Mouse (Mus musculus) gonadal fat pad, adult 2 months (tissue): ENCODE measurements around the gene Gpr137c. TPM values are rescaled to one million over a fixed set of nuclear protein-coding genes. Genes with fewer than 3 reads are reported as not detected.

Experiments
- DNase-seq: peaks from one replicate; pipeline ENCODE4 v3.0.0-alpha.2; 2012; ENCODE audit warnings: low read depth
- polyA plus RNA-seq: library from polyadenylated mRNA; depleted of rRNA; stranded (reverse); fragments of >200 nt; gene quantifications from 2 replicates; pipeline ENCODE4 v1.2.3, GENCODE M21; 2012

The Gpr137c gene
- polyA plus RNA-seq, 1 experiment: 14.4 TPM

DNA sequence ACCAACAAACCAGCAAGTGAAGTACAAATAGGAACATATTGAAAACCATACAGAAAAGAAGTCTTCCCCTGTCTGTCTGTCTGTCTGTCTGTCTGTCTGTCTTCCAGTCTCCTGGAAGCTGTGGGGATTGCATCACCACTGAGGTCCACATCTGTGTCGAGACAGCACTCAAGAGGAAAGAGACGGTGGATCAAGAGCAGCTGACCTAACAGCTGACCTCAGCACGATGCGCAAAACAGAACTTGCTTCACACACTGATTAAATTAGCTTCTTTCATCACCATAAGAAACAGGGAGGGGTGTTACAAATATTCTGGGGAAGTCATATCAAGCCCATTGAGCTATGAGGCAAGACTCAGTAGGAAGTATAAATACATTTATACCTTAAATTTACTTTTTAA lies 72.1 kb downstream of the Gpr137c start:
- no peak for DNase-seq

DNA sequence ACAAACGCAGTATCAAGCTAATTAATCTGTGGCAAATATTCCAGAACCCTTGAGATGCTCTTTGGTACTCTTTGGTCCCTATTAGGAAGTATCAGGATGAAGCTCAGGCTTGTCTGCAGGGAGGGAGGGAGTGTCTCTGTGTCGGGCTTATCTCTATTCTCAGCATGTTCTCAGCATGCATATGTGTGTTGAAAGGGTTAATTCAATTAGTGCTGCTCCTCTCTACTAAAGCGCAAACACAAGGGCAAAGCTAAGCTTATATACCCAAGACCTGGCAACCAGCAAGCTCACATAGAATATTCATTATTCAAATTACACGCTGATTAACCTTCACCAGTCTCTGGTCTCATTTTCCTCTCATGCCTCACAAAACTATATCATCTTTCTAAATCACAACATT lies 84.4 kb downstream of the Gpr137c start:
- no peak for DNase-seq

- no peak for DNase-seq
Measured at GRCm38 (mm10) chr14:45304389-45304788, 84.9 kb downstream of the Gpr137c start.

DNA sequence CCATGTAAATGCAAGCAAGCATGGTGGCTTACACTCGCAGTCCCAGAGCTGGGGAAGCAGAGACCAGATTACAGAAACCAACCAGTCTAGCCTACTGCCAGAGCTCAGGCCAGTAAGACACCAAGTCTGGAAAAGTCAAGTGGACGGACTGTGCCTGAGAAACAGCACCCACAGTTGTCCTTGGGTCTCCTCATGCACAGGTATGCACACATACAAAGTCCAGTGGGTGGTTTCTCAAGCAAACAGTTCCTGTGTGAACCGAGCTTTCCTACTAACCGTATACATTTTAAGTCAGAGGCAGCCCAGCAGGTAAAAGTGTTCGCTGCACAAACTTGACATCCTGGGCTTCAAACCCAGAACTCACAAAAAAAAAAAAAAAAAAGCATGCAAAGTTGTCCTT lies 86.3 kb downstream of the Gpr137c start:
- DNase-seq: no peak

GRCm38 (mm10) chr14:45307630-45308328 lies 88.3 kb downstream of the Gpr137c start:
- no peak for DNase-seq

DNA sequence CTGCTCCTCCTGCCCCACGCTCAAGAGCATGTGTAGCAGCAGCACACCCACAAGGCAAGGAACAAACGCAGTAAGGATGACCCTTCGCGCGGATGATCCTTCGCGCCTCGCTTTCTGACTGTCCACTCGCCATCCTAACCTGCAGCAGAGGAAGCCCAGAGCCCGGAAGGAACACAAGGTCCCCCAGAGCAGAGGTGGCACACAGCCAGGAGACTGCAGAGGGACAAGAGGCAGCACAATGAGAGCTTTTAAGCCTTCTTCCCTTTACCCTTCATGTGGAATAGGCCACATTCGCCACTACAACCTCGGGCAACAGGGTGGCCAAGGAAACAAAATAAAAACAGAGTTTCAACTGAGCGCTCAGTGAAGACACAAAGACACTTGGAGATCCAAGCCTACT lies 90.1 kb downstream of the Gpr137c start:
- no peak for DNase-seq

- no peak for DNase-seq
Measured at GRCm38 (mm10) chr14:45310101-45310500, 90.6 kb downstream of the Gpr137c start.

- DNase-seq: no peak
Measured at GRCm38 (mm10) chr14:45316927-45317326, 97.4 kb downstream of the Gpr137c start.

DNA sequence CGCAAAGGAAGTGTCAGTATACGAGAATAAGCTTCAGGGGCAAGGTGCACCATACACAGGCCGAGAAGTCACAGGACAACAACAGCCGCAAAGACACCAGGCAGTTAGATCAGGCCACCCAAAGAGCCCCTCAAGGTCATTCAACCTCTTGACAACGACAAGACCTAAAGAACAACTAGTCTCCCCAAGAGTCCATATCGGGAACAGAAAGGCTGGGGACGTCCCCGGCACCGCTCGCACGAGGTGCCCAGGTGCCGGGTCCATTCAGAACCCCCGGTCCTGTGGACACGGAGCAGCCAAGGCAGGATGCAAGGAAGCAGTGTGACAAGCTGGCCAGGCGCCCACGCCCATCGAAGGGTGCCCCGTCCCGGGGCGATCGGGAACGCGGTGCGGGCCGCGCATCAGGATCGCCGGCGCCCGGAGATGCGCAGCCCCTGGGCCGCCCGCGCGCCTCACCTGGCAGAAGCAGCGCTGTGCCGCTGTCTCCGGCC lies 98.4 kb downstream of the Gpr137c start:
- no peak for DNase-seq

DNA sequence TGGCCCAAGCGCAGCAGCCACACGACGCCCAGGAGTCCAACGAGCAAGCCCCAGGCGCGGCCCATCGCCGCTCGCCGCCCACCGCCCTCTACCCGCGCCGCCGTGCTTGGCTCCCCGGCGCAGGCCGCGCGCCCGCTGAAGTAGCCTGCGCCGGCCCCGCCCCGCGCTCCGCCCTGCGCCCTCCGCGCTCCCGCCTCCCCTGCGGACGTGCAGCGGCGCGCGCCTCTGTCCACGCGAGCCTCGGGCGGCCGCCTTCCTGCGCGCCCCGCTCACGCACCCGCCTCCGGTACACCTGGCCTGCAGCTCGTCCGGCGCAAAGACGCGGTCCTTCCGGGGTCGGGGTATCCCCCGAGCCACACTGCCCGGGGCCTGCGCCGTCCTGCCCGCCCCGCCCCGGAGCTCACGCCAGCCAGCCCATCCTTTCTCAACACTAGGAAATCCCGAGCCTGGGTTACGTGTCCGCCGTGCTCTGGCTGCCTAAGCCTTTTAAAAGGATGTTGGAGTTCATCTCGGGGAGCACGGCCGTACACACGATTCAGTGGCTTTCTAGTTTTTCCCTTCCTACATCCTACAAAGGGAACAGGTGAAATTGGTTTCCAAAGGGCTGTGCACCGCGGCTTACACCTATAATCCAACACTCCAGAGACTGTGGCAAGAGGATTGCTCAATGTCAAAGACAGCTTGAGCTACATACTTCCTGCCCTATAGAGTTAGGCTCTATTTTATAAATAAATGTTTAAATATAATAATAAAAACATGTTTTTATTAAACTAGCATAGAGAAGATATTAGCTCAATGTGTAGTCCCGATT lies 99.1 kb downstream of the Gpr137c start, which contains the start of gene Ero1l:
Gene Ero1l, minus strand, starts transcription at position 346 of the 811 bp plus-strand sequence.
- no peak for DNase-seq

GRCm38 (mm10) chr14:45319237-45319610 lies 99.7 kb downstream of the Gpr137c start:
- DNase-seq: no peak

DNA sequence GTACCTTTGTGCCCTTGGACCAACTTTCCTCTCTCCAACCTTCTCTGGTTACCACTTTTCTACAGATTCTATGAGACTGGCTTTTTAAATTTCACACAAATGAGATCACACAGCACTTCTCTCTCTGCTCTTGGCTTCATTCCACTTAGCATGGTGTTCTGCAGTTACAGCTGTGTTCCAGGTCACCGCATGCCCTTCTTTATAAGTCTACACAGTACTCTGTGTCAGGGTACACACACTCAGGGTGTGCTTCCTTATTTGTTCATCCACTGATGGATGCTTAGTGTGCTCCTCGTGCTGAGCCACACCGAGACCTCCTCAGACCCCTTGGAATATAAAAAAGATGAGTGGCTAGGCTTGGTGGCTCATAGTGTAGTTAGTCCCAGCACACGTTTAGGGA lies 100.6 kb downstream of the Gpr137c start:
- DNase-seq: no peak

DNA sequence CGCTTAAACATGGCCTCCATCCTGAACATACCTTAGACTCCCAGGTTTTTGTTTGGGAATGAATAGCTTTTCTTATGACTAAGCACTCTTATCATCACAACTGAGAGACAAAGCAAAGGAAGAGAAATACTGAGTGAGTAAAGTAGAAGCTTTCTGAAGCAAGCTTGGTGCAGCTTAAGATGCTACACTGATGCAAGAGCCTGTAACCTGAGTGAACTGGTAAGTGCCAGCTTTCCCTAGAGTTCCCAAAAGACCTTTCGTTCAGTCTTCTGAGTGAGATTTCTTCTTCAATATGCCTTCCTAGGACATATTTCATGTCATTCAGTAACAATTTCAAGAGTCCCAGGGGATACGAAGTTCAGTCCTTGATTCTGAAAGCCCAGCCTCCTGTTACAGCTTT lies 101.5 kb downstream of the Gpr137c start:
- DNase-seq: no peak

- no peak for DNase-seq
Measured at GRCm38 (mm10) chr14:45321622-45322021, 102.1 kb downstream of the Gpr137c start.

- DNase-seq: no peak
Measured at GRCm38 (mm10) chr14:45322450-45322849, 102.9 kb downstream of the Gpr137c start.

DNA sequence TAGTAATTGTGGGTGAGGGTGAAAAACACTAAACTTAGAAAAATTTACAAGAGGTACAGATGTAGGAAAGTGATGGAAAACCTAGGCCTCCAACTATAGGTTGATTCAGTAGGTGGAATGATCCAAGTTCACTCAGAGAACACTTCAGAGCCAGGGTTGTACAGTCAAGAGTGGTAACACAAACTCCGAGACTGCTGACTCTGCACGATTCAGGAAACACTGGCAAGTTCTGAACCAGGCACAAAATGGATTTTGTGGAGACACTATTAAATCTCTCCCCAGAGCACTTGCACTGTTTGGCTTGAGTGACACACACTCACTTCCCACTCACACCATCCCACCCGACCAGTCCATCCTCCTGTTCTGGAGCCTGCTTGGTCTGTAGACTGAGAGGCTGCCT lies 103.8 kb downstream of the Gpr137c start:
- no peak for DNase-seq

- peak; percentile 96 for DNase-seq
Measured at GRCm38 (mm10) chr14:45325471-45325870, 106.0 kb downstream of the Gpr137c start.

- DNase-seq: no peak
Measured at GRCm38 (mm10) chr14:45328072-45328713, 108.7 kb downstream of the Gpr137c start.

DNA sequence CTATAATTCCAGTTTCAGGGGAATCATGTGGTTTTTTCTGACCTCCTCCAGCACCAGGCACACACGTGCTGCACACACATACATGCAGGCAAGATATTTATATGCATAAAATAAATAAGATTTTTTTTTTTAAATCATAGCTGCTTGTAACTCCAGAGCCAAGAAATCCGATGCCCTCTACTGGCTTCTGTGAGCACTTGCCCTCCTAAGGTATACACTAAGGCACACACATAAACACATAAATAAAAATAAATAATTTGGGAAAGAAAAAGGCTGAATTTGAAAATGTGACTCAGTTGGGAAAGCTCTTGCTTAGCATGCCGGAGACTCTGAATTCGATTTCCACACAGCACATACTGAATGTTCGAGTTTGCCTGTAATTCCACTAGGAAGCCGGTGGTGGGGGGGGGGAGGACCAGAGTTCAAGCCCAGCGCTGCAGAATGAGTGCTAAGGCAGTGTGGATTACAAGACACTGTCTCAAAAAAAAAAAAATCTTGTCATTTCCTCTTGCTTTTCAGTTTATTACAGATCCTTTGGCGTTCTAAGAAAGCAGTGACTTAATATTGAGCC lies 109.6 kb downstream of the Gpr137c start:
- DNase-seq: no peak

DNA sequence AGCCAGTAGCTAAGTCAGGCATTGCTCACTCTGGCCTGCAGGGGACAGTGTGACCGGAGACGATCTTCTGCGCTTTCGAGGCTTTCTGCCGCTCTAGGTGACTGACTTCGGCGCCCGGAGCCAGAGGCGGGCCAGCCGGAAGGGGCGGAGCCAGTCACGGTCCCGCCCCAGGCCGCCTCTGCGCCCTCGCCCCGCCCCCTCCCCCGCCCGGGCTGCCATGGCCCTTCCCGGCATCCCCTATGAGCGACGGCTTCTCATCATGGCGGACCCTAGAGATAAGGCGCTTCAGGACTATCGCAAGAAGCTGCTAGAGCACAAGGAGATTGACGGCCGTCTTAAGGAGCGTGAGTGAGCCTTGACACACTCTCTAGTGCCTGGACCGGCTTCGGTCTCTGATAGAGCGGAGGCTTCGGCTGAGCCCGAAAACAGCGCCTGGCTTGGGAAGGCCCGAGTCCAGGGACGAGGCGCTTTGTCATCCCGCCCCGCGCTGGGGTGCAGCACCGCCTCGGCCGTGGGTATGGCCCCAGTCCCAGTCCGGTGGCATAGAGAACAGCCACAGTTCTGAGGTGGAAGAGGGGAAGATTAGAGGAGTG lies 110.2 kb downstream of the Gpr137c start, which contains the start of gene Psmc6:
Gene Psmc6, plus strand, starts transcription at position 200 of the 593 bp plus-strand sequence.
- no peak for DNase-seq
